Mouse (Mus musculus): ENCODE data around the gene Crtam. TPM values are rescaled to one million over a fixed set of nuclear protein-coding genes. Genes with fewer than 3 reads are reported as not detected.

Gene Crtam
- total and polyA plus RNA-seq, 2 experiments from 2014 or later = not detected

DNA sequence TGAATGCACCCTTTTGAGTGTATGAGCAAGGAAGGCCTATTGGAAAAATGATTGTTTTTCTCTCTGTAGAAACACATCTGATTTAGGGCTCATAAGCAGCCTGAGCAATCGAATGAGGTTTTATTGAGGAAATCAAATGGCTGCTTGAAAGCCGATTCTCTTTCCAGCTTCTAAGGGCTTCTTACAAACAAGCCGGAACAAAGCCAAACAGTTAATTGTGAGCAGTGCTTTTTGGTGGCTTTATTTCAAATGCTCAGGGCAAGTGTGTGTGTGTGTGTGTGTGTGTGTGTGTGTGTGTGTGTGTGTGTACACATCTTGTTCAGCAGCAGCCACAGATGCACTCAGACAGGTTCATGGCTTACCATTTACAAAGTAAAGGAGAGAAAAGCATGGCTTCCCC is 43.0 kb downstream of the Crtam start:
- H3K27ac ChIP-seq (ENCODE audit: low read depth) = no peak overlapping the region
- no peak for ATAC-seq (ENCODE audit: insufficient read depth, low read depth)

DNA sequence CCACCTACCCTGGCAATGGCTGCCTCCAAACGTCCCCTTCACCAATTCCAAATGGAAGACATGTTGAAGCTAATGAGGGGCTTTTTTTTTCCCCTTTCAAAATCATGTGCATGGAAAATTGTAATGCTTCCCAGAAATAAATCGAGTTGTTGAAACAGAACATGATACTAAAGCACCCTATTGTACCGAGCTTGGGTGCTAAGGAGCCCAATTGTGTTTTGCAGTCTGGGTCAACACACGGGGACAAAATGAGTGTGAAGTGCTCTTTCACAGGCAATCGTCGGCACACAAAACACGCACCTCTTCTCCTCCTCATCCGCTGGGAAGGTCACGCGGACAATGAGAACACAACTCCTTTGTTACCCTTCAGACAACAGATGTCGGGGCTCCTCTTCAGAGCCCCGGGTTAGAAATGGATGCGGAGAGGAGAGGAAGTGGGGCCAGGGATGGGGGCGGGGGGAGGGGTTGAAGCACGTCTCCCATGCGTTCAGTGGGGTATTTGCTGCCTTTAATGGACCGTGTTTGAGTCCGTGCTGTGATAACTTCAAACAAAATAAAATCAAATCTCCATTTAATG is 55.3 kb downstream of the Crtam start:
- Histone ChIP-seq H3K9ac (replicated peaks; ENCODE audit: low read depth, low read length) (no peak overlapping the region), H3K36me3 (replicated peaks; ENCODE audit: control insufficient read depth, insufficient read depth, low read length) (no peaks in the 10 kb centered on the region), H3K9me3 (replicated peaks; ENCODE audit: control insufficient read depth, low read length) (no peaks in the 10 kb centered on the region), H3K27ac (ENCODE audit: low read depth) (no peak overlapping the region), H3K4me2 (ENCODE audit: low read depth, low read length) (no peak overlapping the region), H3K27me3 (ENCODE audit: control insufficient read depth, insufficient read depth, low read length) (no peaks in the 10 kb centered on the region), H3K4me1 (ENCODE audit: control insufficient read depth, insufficient read depth) (no peaks in the 10 kb centered on the region), H3K4me3 (ENCODE audit: low read depth, low read length) (no peak overlapping the region)
- TF ChIP-seq CTCF (IDR thresholded peaks at IDR 0.05; ENCODE audit: low read depth) = no peak
- no peak for TF ChIP-seq EP300 (IDR thresholded peaks at IDR 0.05; ENCODE audit: low read depth)
- DNase-seq (ENCODE audit: low spot score) (no peak), ATAC-seq (ENCODE audit: insufficient read depth, low read depth) (no peak)
- 67% methylated on average over 18 of the region's 18 CpGs for WGBS

More for the DNA sequence above, 43.0 kb downstream of the Crtam start:
- peaks cover 7% of the 10 kb centered on the region; the same call in 1 of the 2 replicates for H3K4me1 ChIP-seq (ENCODE audit: control insufficient read depth, insufficient read depth)
- H3K9me3 ChIP-seq (replicated peaks; ENCODE audit: control insufficient read depth, low read length) = no peaks in the 10 kb centered on the region
- H3K27me3 ChIP-seq (ENCODE audit: control insufficient read depth, insufficient read depth, low read length) = peaks cover 34% of the 10 kb centered on the region
- TF ChIP-seq EP300 (IDR thresholded peaks at IDR 0.05; ENCODE audit: low read depth) (no peak), CTCF (IDR thresholded peaks at IDR 0.05; ENCODE audit: low read depth) (no peak)
- no peak for DNase-seq (ENCODE audit: low spot score)
- H3K4me2 ChIP-seq (ENCODE audit: low read depth, low read length) = no peak overlapping the region
- H3K9ac ChIP-seq (replicated peaks; ENCODE audit: low read depth, low read length) = no peak overlapping the region
- WGBS = 87% methylated on average over 3 of the region's 3 CpGs
- no peak overlapping the region for H3K4me3 ChIP-seq (ENCODE audit: low read depth, low read length)
- no peaks in the 10 kb centered on the region for H3K36me3 ChIP-seq (replicated peaks; ENCODE audit: control insufficient read depth, insufficient read depth, low read length)

DNA sequence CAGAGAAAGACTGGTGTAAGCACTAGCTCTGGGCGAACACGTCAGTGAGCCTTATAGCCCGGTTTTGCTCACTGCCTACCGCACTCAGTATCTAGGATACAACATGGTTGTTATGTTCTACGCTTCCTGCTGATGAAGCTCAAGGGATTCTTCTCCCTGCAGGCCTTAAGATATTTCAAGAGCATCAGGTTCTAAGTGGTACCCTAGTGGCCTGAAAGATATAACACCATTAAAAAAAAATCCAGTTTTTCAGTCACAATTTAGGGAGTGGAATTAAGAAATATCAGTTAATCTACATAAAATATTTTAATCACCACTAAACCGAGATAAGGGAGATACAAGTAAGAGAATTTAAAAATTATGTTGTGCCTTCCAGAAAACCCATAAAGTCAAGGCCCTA is 56.0 kb downstream of the Crtam start:
- no peaks in the 10 kb centered on the region for H3K4me1 ChIP-seq (ENCODE audit: control insufficient read depth, insufficient read depth)
- no peak overlapping the region for H3K4me2 ChIP-seq (ENCODE audit: low read depth, low read length)
- H3K36me3 ChIP-seq (replicated peaks; ENCODE audit: control insufficient read depth, insufficient read depth, low read length) = no peaks in the 10 kb centered on the region
- no peak for DNase-seq (ENCODE audit: low spot score)
- no peaks in the 10 kb centered on the region for H3K9me3 ChIP-seq (replicated peaks; ENCODE audit: control insufficient read depth, low read length)
- WGBS = 75% methylated on average over 6 of the region's 6 CpGs
- no peak overlapping the region for H3K4me3 ChIP-seq (ENCODE audit: low read depth, low read length)
- H3K9ac ChIP-seq (replicated peaks; ENCODE audit: low read depth, low read length) = no peak overlapping the region
- TF ChIP-seq CTCF (IDR thresholded peaks at IDR 0.05; ENCODE audit: low read depth) (no peak), EP300 (IDR thresholded peaks at IDR 0.05; ENCODE audit: low read depth) (no peak)
- H3K27ac ChIP-seq (ENCODE audit: low read depth) = no peak overlapping the region
- H3K27me3 ChIP-seq (ENCODE audit: control insufficient read depth, insufficient read depth, low read length) = no peaks in the 10 kb centered on the region
- no peak for ATAC-seq (ENCODE audit: insufficient read depth, low read depth)

DNA sequence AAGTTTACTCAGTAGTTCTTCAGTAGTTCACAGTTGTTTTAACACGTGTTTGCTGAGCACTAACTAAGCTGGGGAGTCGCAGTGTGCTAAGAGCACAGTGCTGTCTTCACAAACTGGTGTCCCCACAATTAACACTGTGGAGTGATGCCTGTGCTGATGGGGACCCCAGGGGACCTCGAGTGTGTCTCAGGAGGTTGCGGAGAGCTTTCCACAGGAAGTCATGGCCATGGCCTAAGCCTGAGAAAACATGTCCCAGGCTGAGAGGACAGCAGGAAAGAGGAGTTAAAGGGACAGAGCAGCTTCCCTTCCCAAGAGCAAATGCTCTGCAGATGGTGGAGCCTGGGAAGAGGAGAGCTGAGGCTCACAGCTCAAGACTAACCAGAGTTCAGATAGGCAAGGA is 57.3 kb downstream of the Crtam start:
- H3K9me3 ChIP-seq (replicated peaks; ENCODE audit: control insufficient read depth, low read length) = no peaks in the 10 kb centered on the region
- ATAC-seq (ENCODE audit: insufficient read depth, low read depth) = no peak
- H3K36me3 ChIP-seq (replicated peaks; ENCODE audit: control insufficient read depth, insufficient read depth, low read length) = no peaks in the 10 kb centered on the region
- TF ChIP-seq CTCF (IDR thresholded peaks at IDR 0.05; ENCODE audit: low read depth) = no peak
- H3K4me2 ChIP-seq (ENCODE audit: low read depth, low read length) = no peak overlapping the region
- no peak for DNase-seq (ENCODE audit: low spot score)
- no peak overlapping the region for H3K4me3 ChIP-seq (ENCODE audit: low read depth, low read length)
- H3K27ac ChIP-seq (ENCODE audit: low read depth) = no peak overlapping the region
- H3K4me1 ChIP-seq (ENCODE audit: control insufficient read depth, insufficient read depth) = no peaks in the 10 kb centered on the region
- 38% methylated on average over 4 of the region's 4 CpGs for WGBS
- H3K9ac ChIP-seq (replicated peaks; ENCODE audit: low read depth, low read length) = no peak overlapping the region
- H3K27me3 ChIP-seq (ENCODE audit: control insufficient read depth, insufficient read depth, low read length) = no peaks in the 10 kb centered on the region

DNA sequence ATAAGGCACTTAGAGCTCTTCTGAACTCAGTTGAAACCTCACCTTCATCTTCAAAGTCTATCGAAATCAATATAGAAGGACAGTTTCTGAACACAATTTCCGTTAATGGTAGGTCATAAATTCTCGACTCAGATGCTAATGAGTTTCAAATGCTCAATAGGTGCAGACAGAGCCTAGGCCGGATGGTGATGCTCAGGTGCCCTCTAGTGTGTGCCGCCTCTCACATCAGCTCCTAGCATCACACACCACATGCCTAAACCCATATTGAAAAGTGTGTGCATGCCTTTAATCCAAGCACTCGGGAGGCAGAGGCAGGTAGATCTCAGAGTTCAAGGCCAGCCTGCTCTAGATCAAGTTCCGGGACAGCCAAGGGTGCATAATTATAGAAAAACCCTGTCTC is 67.0 kb downstream of the Crtam start:
- WGBS = 53% methylated on average over 7 of the region's 7 CpGs
- ATAC-seq (ENCODE audit: insufficient read depth, low read depth) = no peak
- no peaks in the 10 kb centered on the region for H3K27me3 ChIP-seq (ENCODE audit: control insufficient read depth, insufficient read depth, low read length)

DNA sequence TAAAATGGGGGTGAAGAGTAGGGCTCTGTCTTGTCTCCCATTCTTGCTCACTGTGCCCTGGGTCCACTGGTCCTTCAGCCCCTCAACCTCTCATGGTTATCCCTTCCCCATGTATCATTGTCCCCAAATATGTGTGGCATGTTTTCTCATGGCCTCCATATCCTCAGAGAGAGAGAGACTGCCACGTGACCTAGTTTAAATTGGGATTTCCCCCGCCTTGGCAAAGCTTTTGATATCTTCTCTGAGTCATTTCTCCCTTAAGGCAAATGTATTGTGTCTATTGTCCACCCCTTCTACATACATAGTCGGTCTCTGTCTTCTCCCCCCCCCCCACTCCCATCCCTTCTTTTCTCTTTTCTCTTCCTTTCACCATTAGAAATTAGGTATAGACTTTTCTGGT is 71.1 kb downstream of the Crtam start:
- Histone ChIP-seq H3K9me3 (replicated peaks; ENCODE audit: control insufficient read depth, low read length) (no peaks in the 10 kb centered on the region), H3K9ac (replicated peaks; ENCODE audit: low read depth, low read length) (no peak overlapping the region), H3K27ac (ENCODE audit: low read depth) (no peak overlapping the region), H3K4me3 (ENCODE audit: low read depth, low read length) (no peak overlapping the region), H3K36me3 (replicated peaks; ENCODE audit: control insufficient read depth, insufficient read depth, low read length) (no peaks in the 10 kb centered on the region), H3K4me2 (ENCODE audit: low read depth, low read length) (no peak overlapping the region), H3K27me3 (ENCODE audit: control insufficient read depth, insufficient read depth, low read length) (no peaks in the 10 kb centered on the region), H3K4me1 (ENCODE audit: control insufficient read depth, insufficient read depth) (no peaks in the 10 kb centered on the region)
- WGBS = 33% methylated on average over 3 of the region's 3 CpGs
- DNase-seq (ENCODE audit: low spot score) (no peak), ATAC-seq (ENCODE audit: insufficient read depth, low read depth) (no peak)
- TF ChIP-seq CTCF (IDR thresholded peaks at IDR 0.05; ENCODE audit: low read depth) (no peak), EP300 (IDR thresholded peaks at IDR 0.05; ENCODE audit: low read depth) (no peak)

More for the DNA sequence above, 67.0 kb downstream of the Crtam start:
- Histone ChIP-seq H3K4me2 (ENCODE audit: low read depth, low read length) (no peak overlapping the region), H3K4me3 (ENCODE audit: low read depth, low read length) (no peak overlapping the region), H3K4me1 (ENCODE audit: control insufficient read depth, insufficient read depth) (no peaks in the 10 kb centered on the region), H3K36me3 (replicated peaks; ENCODE audit: control insufficient read depth, insufficient read depth, low read length) (no peaks in the 10 kb centered on the region), H3K9ac (replicated peaks; ENCODE audit: low read depth, low read length) (no peak overlapping the region), H3K27ac (ENCODE audit: low read depth) (no peak overlapping the region), H3K9me3 (replicated peaks; ENCODE audit: control insufficient read depth, low read length) (no peaks in the 10 kb centered on the region)
- DNase-seq (ENCODE audit: low spot score) = no peak
- TF ChIP-seq CTCF (IDR thresholded peaks at IDR 0.05; ENCODE audit: low read depth) (peak; percentile 50), EP300 (IDR thresholded peaks at IDR 0.05; ENCODE audit: low read depth) (no peak)
